In genomic region chr16:77989139-77989538, GRCm38 (mm10) we compare ENCODE assay signal across 12 mouse cellular contexts.
DNase-seq lines count a peak whose midpoint lies in the region; ATAC-seq and TF ChIP-seq lines count a peak whose summit lies in the region.
"Had no signal": no experiment of that assay in that cellular context is flagged by ENCODE, and none has a peak within 500 bp of the region (broad histone marks: within the 10 kb centered on the region; RNA-seq: fewer than 3 reads in every experiment).

No protein-coding gene starts in this region.

- no peaks in the 10 kb centered on the region for H3K27me3 ChIP-seq in hindbrain, embryonic 11.5 days (ENCODE audit: control insufficient read depth, insufficient read depth, low read length)
- H3K27me3 ChIP-seq in hindbrain, embryonic 12.5 days = no peaks in the 10 kb centered on the region
- H3K27me3 ChIP-seq in midbrain, embryonic 10.5 days (ENCODE audit: low read depth, poor library complexity, severe bottlenecking) = no peaks in the 10 kb centered on the region
- H3K27me3 ChIP-seq in midbrain, embryonic 16.5 days (ENCODE audit: control insufficient read depth, insufficient read depth, low read depth, low read length) = no peaks in the 10 kb centered on the region
- no peaks in the 10 kb centered on the region for H3K27me3 ChIP-seq in G1E (ENCODE audit: insufficient read depth, low read length)
- no peaks in the 10 kb centered on the region for H3K27me3 ChIP-seq in limb, embryonic 15.5 days
- H3K27me3 ChIP-seq: liver, embryonic 13.5 days; midbrain, embryonic 13.5 days had no signal

- ATAC-seq in hindbrain, embryonic 11.5 days (ENCODE audit: low FRiP score) = no peak
- no peak for ATAC-seq in hindbrain, embryonic 12.5 days (ENCODE audit: low FRiP score)
- no peak for ATAC-seq in midbrain, embryonic 16.5 days
- no peak for ATAC-seq in G1E (ENCODE audit: extremely low read depth, insufficient number of reproducible peaks, low FRiP score, poor library complexity, severe bottlenecking)
- ATAC-seq in limb, embryonic 15.5 days (ENCODE audit: insufficient number of reproducible peaks, low FRiP score, low TSS enrichment, low read depth) = no peak
- ATAC-seq in frontal cortex, adult (ENCODE audit: low TSS enrichment) = no peak
- ATAC-seq: midbrain, embryonic 13.5 days had no signal

- no peak overlapping the region for H3K4me2 ChIP-seq in hindbrain, embryonic 11.5 days (replicated peaks; ENCODE audit: low read depth, low read length)
- no peak overlapping the region for H3K4me2 ChIP-seq in hindbrain, embryonic 12.5 days (replicated peaks)
- H3K4me2 ChIP-seq in midbrain, embryonic 16.5 days (ENCODE audit: low read length) = no peak overlapping the region
- no peak overlapping the region for H3K4me2 ChIP-seq in limb, embryonic 15.5 days
- H3K4me2 ChIP-seq: liver, embryonic 13.5 days; midbrain, embryonic 13.5 days had no signal

- no peaks in the 10 kb centered on the region for H3K36me3 ChIP-seq in hindbrain, embryonic 11.5 days (ENCODE audit: control insufficient read depth, insufficient read depth, low read length)
- no peaks in the 10 kb centered on the region for H3K36me3 ChIP-seq in hindbrain, embryonic 12.5 days
- H3K36me3 ChIP-seq in midbrain, embryonic 10.5 days = no peaks in the 10 kb centered on the region
- H3K36me3 ChIP-seq in midbrain, embryonic 16.5 days (ENCODE audit: control insufficient read depth, insufficient read depth, low read length) = no peaks in the 10 kb centered on the region
- no peaks in the 10 kb centered on the region for H3K36me3 ChIP-seq in G1E (replicated peaks)
- no peaks in the 10 kb centered on the region for H3K36me3 ChIP-seq in limb, embryonic 15.5 days
- H3K36me3 ChIP-seq: liver, embryonic 13.5 days; midbrain, embryonic 13.5 days had no signal

- 95% methylated on average over 5 of the region's 5 CpGs for WGBS in hindbrain, embryonic 11.5 days
- 97% methylated on average over 5 of the region's 5 CpGs for WGBS in hindbrain, embryonic 12.5 days
- 94% methylated on average over 5 of the region's 5 CpGs for WGBS in midbrain, embryonic 10.5 days
- WGBS in midbrain, embryonic 16.5 days = 97% methylated on average over 5 of the region's 5 CpGs
- WGBS in limb, embryonic 15.5 days = 97% methylated on average over 5 of the region's 5 CpGs

- TF ChIP-seq CTCF in G1E (IDR thresholded peaks at IDR 0.05; ENCODE audit: low read depth, low read length) = 0 out of 2 replicates have a peak, but pooled peaks have one; percentile 5

- no peak overlapping the region for H3K9ac ChIP-seq in hindbrain, embryonic 11.5 days (ENCODE audit: low read depth, low read length)
- H3K9ac ChIP-seq in hindbrain, embryonic 12.5 days = no peak overlapping the region
- H3K9ac ChIP-seq in midbrain, embryonic 16.5 days (ENCODE audit: low read depth, low read length) = no peak overlapping the region
- no peak overlapping the region for H3K9ac ChIP-seq in limb, embryonic 15.5 days
- H3K9ac ChIP-seq: liver, embryonic 13.5 days; midbrain, embryonic 13.5 days had no signal

- no peak overlapping the region for H3K4me3 ChIP-seq in hindbrain, embryonic 11.5 days (ENCODE audit: low read depth, low read length)
- H3K4me3 ChIP-seq in hindbrain, embryonic 12.5 days = no peak overlapping the region
- H3K4me3 ChIP-seq in midbrain, embryonic 10.5 days = no peak overlapping the region
- H3K4me3 ChIP-seq in midbrain, embryonic 16.5 days (ENCODE audit: low read depth, low read length) = no peak overlapping the region
- no peak overlapping the region for H3K4me3 ChIP-seq in G1E (ENCODE audit: low read depth, low read length)
- H3K4me3 ChIP-seq in limb, embryonic 15.5 days = no peak overlapping the region
- H3K4me3 ChIP-seq: liver, embryonic 13.5 days; midbrain, embryonic 13.5 days had no signal

- H3K4me1 ChIP-seq in hindbrain, embryonic 11.5 days (replicated peaks; ENCODE audit: control insufficient read depth, insufficient read depth, low read length) = no peaks in the 10 kb centered on the region
- no peaks in the 10 kb centered on the region for H3K4me1 ChIP-seq in hindbrain, embryonic 12.5 days
- no peaks in the 10 kb centered on the region for H3K4me1 ChIP-seq in midbrain, embryonic 10.5 days
- no peaks in the 10 kb centered on the region; the same call in 1 of the 2 replicates for H3K4me1 ChIP-seq in midbrain, embryonic 16.5 days (ENCODE audit: control insufficient read depth, insufficient read depth, low read length)
- H3K4me1 ChIP-seq in G1E (ENCODE audit: insufficient read depth, low read depth, low read length) = no peaks in the 10 kb centered on the region
- H3K4me1 ChIP-seq in limb, embryonic 15.5 days = no peaks in the 10 kb centered on the region
- H3K4me1 ChIP-seq: liver, embryonic 13.5 days; midbrain, embryonic 13.5 days had no signal

- H3K9me3 ChIP-seq in hindbrain, embryonic 11.5 days (ENCODE audit: control insufficient read depth, low read length) = no peaks in the 10 kb centered on the region
- no peaks in the 10 kb centered on the region; the same call in 1 of the 2 replicates for H3K9me3 ChIP-seq in hindbrain, embryonic 12.5 days (replicated peaks)
- peaks cover 6% of the 10 kb centered on the region; the same call in 1 of the 2 replicates for H3K9me3 ChIP-seq in midbrain, embryonic 10.5 days (replicated peaks)
- no peaks in the 10 kb centered on the region for H3K9me3 ChIP-seq in midbrain, embryonic 16.5 days (replicated peaks; ENCODE audit: control insufficient read depth, low read length, poor library complexity, severe bottlenecking)
- H3K9me3 ChIP-seq in G1E (replicated peaks) = peaks cover 3% of the 10 kb centered on the region; the same call in 1 of the 2 replicates
- H3K9me3 ChIP-seq in limb, embryonic 15.5 days = no peaks in the 10 kb centered on the region

- no peak overlapping the region for H3K27ac ChIP-seq in hindbrain, embryonic 11.5 days (ENCODE audit: low read depth, low read length)
- no peak overlapping the region for H3K27ac ChIP-seq in hindbrain, embryonic 12.5 days
- H3K27ac ChIP-seq in midbrain, embryonic 10.5 days (replicated peaks) = no peak overlapping the region
- no peak overlapping the region for H3K27ac ChIP-seq in midbrain, embryonic 16.5 days (ENCODE audit: low read length)
- 0 out of 2 replicates have a peak overlapping the region, but pooled peaks have one; percentile 47 for H3K27ac ChIP-seq in limb, embryonic 15.5 days
- H3K27ac ChIP-seq: liver, embryonic 13.5 days; midbrain, embryonic 13.5 days had no signal

- peak; percentile 25 for DNase-seq in hindbrain, embryonic 11.5 days (ENCODE audit: low spot score)
- DNase-seq in midbrain, embryonic 10.5 days (ENCODE audit: low spot score) = peak; percentile 16
- no peak for DNase-seq in G1E (ENCODE audit: low spot score)
- no peak for DNase-seq in T-cell, adult 2 months (ENCODE audit: low spot score)
- DNase-seq: gastrocnemius, postnatal 36 days; liver, embryonic 13.5 days; thymus, adult 2 months had no signal

Comparison
In these comparisons a context has a peak if more than half of its experiments do, and no peak if none do; other contexts are left out.
1. DNase-seq: peak in hindbrain, embryonic 11.5 days (single experiment) and midbrain, embryonic 10.5 days (single experiment); none in G1E (single experiment) and T-cell, adult 2 months (single experiment).